Mouse (Mus musculus): ENCODE measurements around the gene Limch1. TPM values are rescaled to one million over a fixed set of nuclear protein-coding genes. Genes with fewer than 3 reads are reported as not detected.

Limch1 gene
- polyA plus RNA-seq, 1 experiment from 2014 or later: 6.1 TPM

GRCm38 (mm10) chr5:67004619-67005018, 259.0 kb downstream of the Limch1 start:
- WGBS: 46% methylated on average over 11 of the region's 11 CpGs
- no peak for TF ChIP-seq EP300 (optimal IDR thresholded peaks at IDR 0.05)
- TF ChIP-seq CTCF (IDR thresholded peaks at IDR 0.05; ENCODE audit: low read depth): no peak
- no peak overlapping the region for H3K27ac ChIP-seq (replicated peaks)
- DNase-seq (ENCODE audit: low spot score) (no peak), ATAC-seq (ENCODE audit: low FRiP score, low TSS enrichment) (no peak)
- no peaks in the 10 kb centered on the region for H3K9me3 ChIP-seq (ENCODE audit: control insufficient read depth, low read length)
- H3K36me3 ChIP-seq (ENCODE audit: control insufficient read depth, insufficient read depth, low read length): no peaks in the 10 kb centered on the region
- no peak overlapping the region for H3K9ac ChIP-seq (ENCODE audit: low read length)
- no peak overlapping the region for H3K4me2 ChIP-seq (replicated peaks; ENCODE audit: low read depth)
- H3K27me3 ChIP-seq (ENCODE audit: control insufficient read depth, insufficient read depth, low read length): no peaks in the 10 kb centered on the region
- H3K4me3 ChIP-seq (ENCODE audit: low read depth, low read length): no peak overlapping the region
- H3K4me1 ChIP-seq (replicated peaks; ENCODE audit: control insufficient read depth, insufficient read depth): no peaks in the 10 kb centered on the region

GRCm38 (mm10) chr5:67011043-67011870, 265.6 kb downstream of the Limch1 start:
- no peak overlapping the region for H3K27ac ChIP-seq (replicated peaks)
- H3K4me2 ChIP-seq (replicated peaks; ENCODE audit: low read depth): no peak overlapping the region
- H3K27me3 ChIP-seq (ENCODE audit: control insufficient read depth, insufficient read depth, low read length): no peaks in the 10 kb centered on the region
- no peaks in the 10 kb centered on the region for H3K4me1 ChIP-seq (replicated peaks; ENCODE audit: control insufficient read depth, insufficient read depth)
- H3K9me3 ChIP-seq (ENCODE audit: control insufficient read depth, low read length): no peaks in the 10 kb centered on the region
- WGBS: 82% methylated on average over 16 of the region's 16 CpGs
- DNase-seq (ENCODE audit: low spot score) (no peak), ATAC-seq (ENCODE audit: low FRiP score, low TSS enrichment) (no peak)
- TF ChIP-seq EP300 (optimal IDR thresholded peaks at IDR 0.05) (no peak), CTCF (IDR thresholded peaks at IDR 0.05; ENCODE audit: low read depth) (no peak)
- H3K36me3 ChIP-seq (ENCODE audit: control insufficient read depth, insufficient read depth, low read length): no peaks in the 10 kb centered on the region
- no peak overlapping the region for H3K9ac ChIP-seq (ENCODE audit: low read length)
- no peak overlapping the region for H3K4me3 ChIP-seq (ENCODE audit: low read depth, low read length)

DNA sequence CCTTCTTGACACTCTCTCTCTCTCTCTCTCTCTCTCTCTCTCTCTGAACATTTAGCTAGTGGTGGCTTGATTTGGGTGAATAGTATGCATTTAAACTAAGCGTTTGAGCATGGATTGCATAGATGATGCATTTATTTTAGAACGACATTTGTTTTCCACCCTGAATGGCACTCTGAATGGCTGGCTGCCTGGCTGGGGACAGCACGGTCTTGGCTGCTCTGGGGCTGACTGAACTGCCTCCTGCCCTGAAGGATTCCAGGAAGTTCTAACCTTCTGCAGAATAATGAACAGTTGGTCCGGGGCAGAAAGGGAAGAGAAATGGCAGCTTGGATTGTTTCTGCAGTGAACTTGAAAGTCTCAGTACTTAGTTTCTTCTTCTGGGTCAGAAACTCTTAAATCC, 266.4 kb downstream of the Limch1 start:
- no peak for ATAC-seq (ENCODE audit: low FRiP score, low TSS enrichment)
- no peaks in the 10 kb centered on the region for H3K27me3 ChIP-seq (ENCODE audit: control insufficient read depth, insufficient read depth, low read length)
- no peaks in the 10 kb centered on the region for H3K9me3 ChIP-seq (ENCODE audit: control insufficient read depth, low read length)
- no peak overlapping the region for H3K4me2 ChIP-seq (replicated peaks; ENCODE audit: low read depth)
- 69% methylated on average over 4 of the region's 4 CpGs for WGBS
- no peaks in the 10 kb centered on the region for H3K36me3 ChIP-seq (ENCODE audit: control insufficient read depth, insufficient read depth, low read length)
- H3K9ac ChIP-seq (ENCODE audit: low read length): no peak overlapping the region
- TF ChIP-seq EP300 (optimal IDR thresholded peaks at IDR 0.05): no peak
- no peak for DNase-seq (ENCODE audit: low spot score)
- H3K27ac ChIP-seq (replicated peaks): no peak overlapping the region
- no peaks in the 10 kb centered on the region for H3K4me1 ChIP-seq (replicated peaks; ENCODE audit: control insufficient read depth, insufficient read depth)
- no peak overlapping the region for H3K4me3 ChIP-seq (ENCODE audit: low read depth, low read length)

- Histone ChIP-seq H3K36me3 (ENCODE audit: control insufficient read depth, insufficient read depth, low read length) (no peaks in the 10 kb centered on the region), H3K4me3 (ENCODE audit: low read depth, low read length) (no peak overlapping the region), H3K4me1 (replicated peaks; ENCODE audit: control insufficient read depth, insufficient read depth) (no peaks in the 10 kb centered on the region), H3K9me3 (ENCODE audit: control insufficient read depth, low read length) (no peaks in the 10 kb centered on the region), H3K27me3 (ENCODE audit: control insufficient read depth, insufficient read depth, low read length) (no peaks in the 10 kb centered on the region), H3K9ac (ENCODE audit: low read length) (no peak overlapping the region), H3K4me2 (replicated peaks; ENCODE audit: low read depth) (no peak overlapping the region), H3K27ac (replicated peaks) (no peak overlapping the region)
- DNase-seq (ENCODE audit: low spot score) (no peak), ATAC-seq (ENCODE audit: low FRiP score, low TSS enrichment) (no peak)
- WGBS: 74% methylated on average over 3 of the region's 3 CpGs
- no peak for TF ChIP-seq CTCF (IDR thresholded peaks at IDR 0.05; ENCODE audit: low read depth)
- TF ChIP-seq EP300 (optimal IDR thresholded peaks at IDR 0.05): no peak
Measured at GRCm38 (mm10) chr5:67013926-67014325, 268.3 kb downstream of the Limch1 start.

DNA sequence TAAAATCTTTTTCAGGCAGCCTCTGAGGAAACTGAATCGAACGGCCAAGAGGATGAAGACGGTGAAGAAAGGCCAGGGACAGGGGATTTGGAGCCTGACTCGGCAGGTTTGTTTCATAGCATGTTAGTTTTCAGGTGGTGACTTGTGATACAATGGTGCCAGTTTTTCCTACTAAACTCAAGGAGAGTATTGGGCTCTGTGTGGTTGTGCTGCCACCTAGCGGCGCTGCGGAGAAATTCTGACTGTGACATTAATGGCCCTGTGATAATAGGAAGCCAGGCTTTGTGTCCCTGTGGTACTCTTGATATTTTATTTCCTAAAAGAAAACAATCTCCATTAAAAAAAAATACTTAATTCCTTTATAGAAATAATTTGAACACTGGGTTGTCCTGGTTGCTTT, 270.8 kb downstream of the Limch1 start:
- no peak overlapping the region for H3K9ac ChIP-seq (ENCODE audit: low read length)
- ATAC-seq (ENCODE audit: low FRiP score, low TSS enrichment) (no peak), DNase-seq (ENCODE audit: low spot score) (peak; percentile 77)
- no peaks in the 10 kb centered on the region for H3K9me3 ChIP-seq (ENCODE audit: control insufficient read depth, low read length)
- no peak overlapping the region for H3K4me3 ChIP-seq (ENCODE audit: low read depth, low read length)
- 5% methylated on average over 7 of the region's 7 CpGs for WGBS
- no peak overlapping the region for H3K4me2 ChIP-seq (replicated peaks; ENCODE audit: low read depth)
- no peak overlapping the region for H3K27ac ChIP-seq (replicated peaks)
- no peaks in the 10 kb centered on the region for H3K27me3 ChIP-seq (ENCODE audit: control insufficient read depth, insufficient read depth, low read length)
- TF ChIP-seq CTCF (IDR thresholded peaks at IDR 0.05; ENCODE audit: low read depth): peak; percentile 95
- TF ChIP-seq EP300 (optimal IDR thresholded peaks at IDR 0.05): no peak
- H3K36me3 ChIP-seq (ENCODE audit: control insufficient read depth, insufficient read depth, low read length): no peaks in the 10 kb centered on the region
- no peaks in the 10 kb centered on the region for H3K4me1 ChIP-seq (replicated peaks; ENCODE audit: control insufficient read depth, insufficient read depth)

DNA sequence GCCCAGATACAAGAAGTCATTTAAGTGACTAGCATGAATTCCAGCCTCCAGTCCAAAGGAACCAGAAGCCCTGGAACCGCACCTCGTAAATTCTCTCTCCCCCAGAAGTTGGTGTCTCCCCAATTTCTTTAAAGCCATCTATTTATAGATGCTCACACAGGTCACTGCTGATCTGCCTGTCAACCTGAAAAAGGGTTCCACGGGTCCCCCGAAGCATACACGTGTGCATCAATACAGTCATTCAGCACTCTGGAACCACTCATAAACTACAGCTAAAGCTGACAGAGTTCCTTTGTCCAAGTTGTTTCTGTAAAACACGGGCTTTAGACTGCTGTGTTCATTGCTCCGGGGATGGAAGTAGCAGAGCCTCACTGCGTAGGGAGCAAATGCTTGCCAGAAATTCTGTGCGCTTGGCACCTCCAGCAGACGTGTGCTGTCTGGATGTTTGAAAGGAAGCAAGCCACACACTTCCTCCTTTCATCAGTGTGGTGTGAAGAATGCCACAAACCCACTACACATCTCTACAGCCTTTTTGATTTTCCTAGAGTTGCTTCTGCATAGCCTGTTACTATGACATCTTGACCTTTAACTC, 278.9 kb downstream of the Limch1 start:
- Histone ChIP-seq H3K4me3 (ENCODE audit: low read depth, low read length) (no peak overlapping the region), H3K4me1 (replicated peaks; ENCODE audit: control insufficient read depth, insufficient read depth) (no peaks in the 10 kb centered on the region), H3K36me3 (ENCODE audit: control insufficient read depth, insufficient read depth, low read length) (no peaks in the 10 kb centered on the region), H3K27me3 (ENCODE audit: control insufficient read depth, insufficient read depth, low read length) (no peaks in the 10 kb centered on the region), H3K9ac (ENCODE audit: low read length) (no peak overlapping the region), H3K4me2 (replicated peaks; ENCODE audit: low read depth) (no peak overlapping the region), H3K9me3 (ENCODE audit: control insufficient read depth, low read length) (no peaks in the 10 kb centered on the region), H3K27ac (replicated peaks) (0 out of 2 replicates have a peak overlapping the region, but pooled peaks have one; percentile 8)
- no peak for TF ChIP-seq EP300 (optimal IDR thresholded peaks at IDR 0.05)
- TF ChIP-seq CTCF (IDR thresholded peaks at IDR 0.05; ENCODE audit: low read depth): no peak
- DNase-seq (ENCODE audit: low spot score) (peak; percentile 12), ATAC-seq (ENCODE audit: low FRiP score, low TSS enrichment) (no peak)
- 60% methylated on average over 10 of the region's 10 CpGs for WGBS

Measured in stomach, postnatal 0 days (tissue).